Mouse (Mus musculus) ovary, postnatal 10 days (tissue): ENCODE measurements around the gene Plin3.
A peak's percentile ranks its signal among the peaks of the same experiment; 100 is the strongest.

Experiments
- DNase-seq: peaks from one replicate; pipeline ENCODE4 v3.0.0; 2022; ENCODE audit warnings: low spot score

Gene Plin3

GRCm38 (mm10) chr17:56241541-56242401 lies 50.9 kb downstream of the Plin3 start:
- peak; percentile 83 for DNase-seq

- no peak for DNase-seq
Measured at GRCm38 (mm10) chr17:56233818-56234469, 58.7 kb downstream of the Plin3 start.

- no peak for DNase-seq
Measured at GRCm38 (mm10) chr17:56233389-56233788, 59.3 kb downstream of the Plin3 start.

GRCm38 (mm10) chr17:56229943-56230342 lies 62.7 kb downstream of the Plin3 start:
- no peak for DNase-seq
